Mouse (Mus musculus) limb, embryonic 14.5 days (tissue): Measurements from ENCODE around the gene Zfp36l1. TPM values are rescaled to one million over a fixed set of nuclear protein-coding genes. Genes with fewer than 3 reads are reported as not detected.

Source experiments
- ATAC-seq: fragments of 200-750 bp; cut with Nextera tagmentation; 2 replicates; pipeline ENCODE4 v1.8.0; 2017; ENCODE audit warnings: low read depth, moderate number of reproducible peaks, moderate TSS enrichment; ENCODE audit not compliant: low FRiP score
- DNase-seq: peaks from one replicate; pipeline ENCODE4 v3.0.0-alpha.2; 2015; ENCODE audit warnings: low spot score
- H3K27ac ChIP-seq: fragments of 300-500 bp; sonication (generic); replicated peaks from 2 replicates; pipeline ENCODE4 v1.5.1; 2014; ENCODE audit warnings: low read depth, mild to moderate bottlenecking, low read length, moderate library complexity, mixed read lengths
- H3K27me3 ChIP-seq: fragments of 300-500 bp; sonication (generic); 2 replicates; pipeline ENCODE4 v1.6.1; 2014; ENCODE audit warnings: low read length, mixed read lengths; ENCODE audit not compliant: control insufficient read depth, insufficient read depth
- H3K36me3 ChIP-seq: fragments of 300-500 bp; sonication (generic); 2 replicates; pipeline ENCODE4 v1.6.1; 2014; ENCODE audit warnings: mild to moderate bottlenecking, low read length, moderate library complexity, mixed read lengths; ENCODE audit not compliant: control insufficient read depth, insufficient read depth
- H3K4me1 ChIP-seq: fragments of 300-500 bp; sonication (generic); 2 replicates; pipeline ENCODE4 v1.6.1; 2014; ENCODE audit warnings: antibody characterized with exemption, low read length, mixed read lengths; ENCODE audit not compliant: control insufficient read depth, insufficient read depth
- H3K4me2 ChIP-seq: fragments of 300-500 bp; sonication (generic); replicated peaks from 2 replicates; pipeline ENCODE4 v1.6.1; 2014; ENCODE audit warnings: low read depth, mild to moderate bottlenecking, low read length, moderate library complexity; ENCODE audit not compliant: severe bottlenecking
- H3K4me3 ChIP-seq: fragments of 300-500 bp; sonication (generic); replicated peaks from 2 replicates; pipeline ENCODE4 v1.5.1; 2014; ENCODE audit warnings: low read length
- H3K9ac ChIP-seq: fragments of 300-500 bp; sonication (generic); 2 replicates; pipeline ENCODE4 v1.6.1; 2014; ENCODE audit warnings: mild to moderate bottlenecking, low read depth, low read length, moderate library complexity; ENCODE audit not compliant: severe bottlenecking
- H3K9me3 ChIP-seq: fragments of 300-500 bp; sonication (generic); 2 replicates; pipeline ENCODE4 v1.6.1; 2016; ENCODE audit warnings: low read length; ENCODE audit not compliant: control insufficient read depth
- POLR2A ChIP-seq: fragments of 200-500 bp; IDR thresholded peaks from 2 replicates; pipeline ENCODE4 v1.8.0; 2012; ENCODE audit warnings: inconsistent platforms, mild to moderate bottlenecking, moderate library complexity, borderline replicate concordance; ENCODE audit not compliant: insufficient read depth, insufficient read length; ENCODE audit errors: extremely low read depth
- WGBS: fragments of 180-500 bp; shearing (Covaris S2); extraction: QIAGEN DNeasy Blood & Tissue Kit; methylation state at CpG from one replicate; pipeline ENCODE4 v1.1.7; 2014; 5-methylcytosine and 5-hydroxymethylcytosine counted together
- polyA plus RNA-seq, 2 experiments: library from polyadenylated mRNA; depleted of rRNA in 1 of 2; stranded (reverse) in 1 of 2; unstranded in 1 of 2; fragments of >200 nt; fragmentation: Nextera tagmentation in 1 of 2; extraction: Ambion mirVana in 1 of 2; gene quantifications; 2 replicates each; pipeline versions ENCODE4 v1.2.1 to v1.2.3; 2012 to 2014

Gene Zfp36l1
- polyA plus RNA-seq, 2 experiments = 195 to 245 TPM

DNA sequence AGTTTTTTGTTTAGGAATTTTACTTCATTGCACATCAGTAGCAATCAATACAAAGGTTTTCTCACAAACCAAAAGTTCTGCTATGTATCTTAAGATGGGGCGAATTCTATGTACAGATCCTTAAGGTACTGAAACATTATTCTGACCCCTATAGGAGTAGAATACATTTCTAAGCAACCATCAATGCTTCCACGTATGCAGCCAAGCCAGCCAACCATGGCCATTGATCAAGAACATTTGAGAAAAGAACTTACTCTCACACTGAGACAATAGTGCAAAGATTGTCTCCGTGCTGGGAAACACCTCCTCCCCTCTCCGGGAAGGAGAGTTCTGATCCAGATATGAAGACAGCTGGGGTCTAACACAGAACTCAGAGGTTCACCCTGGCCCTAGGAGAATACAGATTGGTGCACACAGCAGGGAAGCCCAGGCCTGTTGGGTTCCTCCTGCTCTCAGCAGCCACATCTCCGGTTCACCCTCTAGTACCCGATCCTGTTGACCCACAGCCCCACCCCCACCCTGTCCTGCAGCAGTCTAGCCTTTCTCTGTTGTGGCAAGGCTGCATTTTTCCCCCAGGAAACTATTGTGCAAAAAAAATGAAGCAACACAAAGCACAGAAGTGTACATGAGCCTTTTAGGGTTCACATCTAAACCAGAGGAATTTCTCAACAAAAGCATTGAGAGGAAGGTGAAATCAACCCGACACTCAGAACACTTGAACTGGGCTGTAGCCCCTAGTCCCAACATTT is 49.2 kb downstream of the Zfp36l1 start:
- no peak overlapping the region for H3K4me2 ChIP-seq
- no peak for ATAC-seq
- H3K4me1 ChIP-seq = peaks cover 40% of the 10 kb centered on the region

DNA sequence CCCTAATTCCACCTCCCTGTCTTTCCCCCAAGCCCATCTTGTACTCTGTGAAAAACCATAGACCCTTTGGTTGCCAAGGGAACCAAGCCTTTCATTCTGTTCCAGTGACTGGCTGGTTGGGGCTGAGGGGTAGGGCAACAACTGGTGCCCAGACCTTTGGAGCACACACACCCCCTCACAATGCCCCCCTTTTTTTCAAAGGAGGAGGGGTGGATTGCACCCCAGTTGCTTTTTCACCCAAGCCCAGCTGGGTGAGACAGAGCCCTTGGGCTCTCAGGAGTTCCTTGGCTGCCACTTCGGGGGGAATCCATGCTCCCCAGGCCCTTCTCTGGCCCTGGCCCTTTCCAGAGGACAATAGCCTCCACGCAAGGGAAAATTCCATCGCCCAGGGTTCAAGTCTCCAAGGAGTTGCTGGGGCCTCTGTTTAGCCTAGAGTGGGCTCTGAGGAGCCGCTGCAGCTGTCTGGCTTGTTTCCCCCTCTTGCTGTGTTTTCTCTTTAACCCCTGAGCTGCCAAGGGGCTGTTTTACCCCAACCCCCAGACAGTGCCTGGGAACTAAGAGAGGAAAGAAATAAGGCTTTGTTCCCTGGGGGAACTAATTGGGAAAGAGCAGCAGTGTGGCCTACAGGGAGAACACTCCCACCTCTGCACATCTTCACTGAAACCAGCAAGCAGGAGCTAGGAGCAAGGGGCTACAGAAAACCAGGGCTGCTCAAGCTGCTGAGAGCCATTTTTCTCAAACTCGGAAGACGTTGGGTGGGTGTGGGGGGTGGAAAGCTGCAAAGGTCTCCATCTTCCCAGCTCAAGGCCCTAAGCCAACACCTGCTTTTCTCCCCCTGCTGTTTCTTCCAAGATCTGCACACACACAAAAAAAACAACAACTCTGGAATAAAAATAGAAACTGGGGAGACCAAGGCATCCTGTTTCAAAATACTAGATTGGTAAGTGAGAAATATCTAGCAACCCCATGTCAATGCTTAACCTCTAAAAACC is 50.1 kb downstream of the Zfp36l1 start:
- 7% methylated on average over 6 of the region's 6 CpGs for WGBS
- Histone ChIP-seq H3K9me3 (no peaks in the 10 kb centered on the region), H3K9ac (peak overlapping the region; percentile 14; the same call in 1 of the 2 replicates), H3K36me3 (no peaks in the 10 kb centered on the region), H3K4me3 (no peak overlapping the region), H3K4me2 (peak overlapping the region; percentile 4; the same call in 1 of the 2 replicates), H3K27me3 (no peaks in the 10 kb centered on the region), H3K4me1 (peaks cover 40% of the 10 kb centered on the region), H3K27ac (peak overlapping the region; percentile 83)
- TF ChIP-seq POLR2A = no peak
- ATAC-seq (peak; percentile 74), DNase-seq (peak; percentile 65)

More for the DNA sequence above, 49.2 kb downstream of the Zfp36l1 start:
- Histone ChIP-seq H3K9me3 (no peaks in the 10 kb centered on the region), H3K9ac (no peak overlapping the region), H3K27ac (peak overlapping the region; percentile 83; the same call in 1 of the 2 replicates), H3K4me3 (no peak overlapping the region), H3K36me3 (no peaks in the 10 kb centered on the region), H3K27me3 (no peaks in the 10 kb centered on the region)
- no peak for DNase-seq
- no peak for TF ChIP-seq POLR2A
- WGBS = 52% methylated on average over 7 of the region's 7 CpGs

DNA sequence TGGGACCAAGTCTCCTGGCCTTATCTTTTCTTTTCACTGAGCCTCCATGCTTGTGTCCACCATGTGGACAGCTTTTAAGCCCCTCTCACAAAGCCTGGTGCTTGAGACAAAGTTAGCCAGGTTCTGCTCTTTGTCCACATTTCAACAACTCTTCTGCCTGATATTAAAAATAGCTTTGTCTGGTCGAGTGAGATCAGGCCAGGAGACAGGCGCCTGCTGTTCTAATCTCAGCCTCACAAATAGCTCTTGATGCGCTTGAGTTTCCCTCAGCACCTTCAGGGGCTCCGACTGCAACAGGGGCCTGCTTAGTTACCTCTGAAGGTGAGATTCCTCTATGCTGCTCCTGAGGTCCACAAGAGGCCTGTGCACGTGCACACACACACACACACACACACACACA is 51.0 kb downstream of the Zfp36l1 start:
- H3K27me3 ChIP-seq = no peaks in the 10 kb centered on the region
- H3K27ac ChIP-seq = peak overlapping the region; percentile 83
- H3K36me3 ChIP-seq = no peaks in the 10 kb centered on the region
- DNase-seq = no peak
- H3K4me3 ChIP-seq = no peak overlapping the region
- H3K9me3 ChIP-seq = no peaks in the 10 kb centered on the region
- 0 out of 2 replicates have a peak, but pooled peaks have one; percentile 3 for ATAC-seq
- H3K4me2 ChIP-seq = no peak overlapping the region
- 30% methylated on average over 5 of the region's 5 CpGs for WGBS
- TF ChIP-seq POLR2A = no peak
- no peak overlapping the region for H3K9ac ChIP-seq
- peaks cover 40% of the 10 kb centered on the region for H3K4me1 ChIP-seq

DNA sequence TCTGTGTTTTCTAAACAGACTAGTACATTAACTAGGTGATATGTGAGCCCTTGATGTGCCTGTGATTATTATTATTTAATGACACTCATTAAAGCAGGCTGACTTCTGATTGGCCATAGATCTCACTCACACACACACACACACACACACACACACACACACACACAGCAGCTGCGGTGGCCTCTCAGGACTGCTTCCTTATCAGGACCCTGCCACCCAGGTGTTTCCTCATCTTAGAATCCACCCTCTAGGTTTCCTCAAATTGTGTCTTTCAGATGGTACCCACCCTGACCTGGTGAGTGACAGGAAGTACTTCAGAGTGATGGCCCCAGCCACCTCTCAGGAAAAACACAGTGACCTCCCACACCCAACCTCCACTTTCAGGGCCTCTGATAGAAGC is 52.0 kb downstream of the Zfp36l1 start:
- H3K4me3 ChIP-seq = no peak overlapping the region

DNA sequence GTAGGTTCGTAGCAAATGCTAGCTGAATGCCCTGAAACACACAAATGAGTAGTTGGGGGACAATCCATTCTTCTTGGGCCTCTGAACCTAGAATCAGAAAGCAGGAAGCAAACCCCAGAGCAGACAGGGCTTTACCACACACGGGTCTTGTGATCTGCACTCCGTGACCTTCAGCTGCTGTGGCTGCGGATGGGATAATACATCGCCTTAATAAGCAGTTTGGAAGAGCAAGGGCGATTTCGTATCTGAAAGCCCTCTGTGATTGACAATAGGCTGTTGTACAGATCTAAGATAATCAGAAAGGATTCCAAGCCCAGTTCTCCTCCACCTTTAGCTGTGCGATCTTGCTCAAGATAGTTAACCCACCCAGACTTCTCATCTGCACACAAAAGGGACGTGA is 52.5 kb downstream of the Zfp36l1 start:
- no peak overlapping the region for H3K4me2 ChIP-seq
- H3K27ac ChIP-seq = no peak overlapping the region
- no peak for DNase-seq
- peaks cover 40% of the 10 kb centered on the region for H3K4me1 ChIP-seq
- H3K36me3 ChIP-seq = no peaks in the 10 kb centered on the region
- 58% methylated on average over 9 of the region's 9 CpGs for WGBS
- TF ChIP-seq POLR2A = no peak
- H3K27me3 ChIP-seq = no peaks in the 10 kb centered on the region
- H3K9me3 ChIP-seq = no peaks in the 10 kb centered on the region
- ATAC-seq = no peak
- H3K9ac ChIP-seq = no peak overlapping the region
- no peak overlapping the region for H3K4me3 ChIP-seq

More for the DNA sequence above, 52.0 kb downstream of the Zfp36l1 start:
- TF ChIP-seq POLR2A = no peak
- whole genome bisulfite sequencing = 38% methylated on average over 1 of the region's 1 CpGs
- Histone ChIP-seq H3K4me1 (peaks cover 40% of the 10 kb centered on the region), H3K4me2 (no peak overlapping the region), H3K27me3 (no peaks in the 10 kb centered on the region), H3K36me3 (no peaks in the 10 kb centered on the region), H3K9ac (no peak overlapping the region), H3K9me3 (no peaks in the 10 kb centered on the region), H3K27ac (no peak overlapping the region; the same call in 1 of the 2 replicates)
- no peak for DNase-seq
- ATAC-seq = no peak
